Mouse (Mus musculus) kidney, postnatal 0 days (tissue): ENCODE measurements around the gene 4930402H24Rik. TPM values are rescaled to one million over a fixed set of nuclear protein-coding genes. Genes with fewer than 3 reads are reported as not detected.

Experiments used
- ATAC-seq: fragments of 200-750 bp; cut with Nextera tagmentation; replicated peaks from 2 replicates; pipeline ENCODE4 v1.8.0; 2017; ENCODE audit warnings: low read depth, moderate number of reproducible peaks, moderate TSS enrichment, moderate library complexity; ENCODE audit not compliant: low FRiP score
- DNase-seq: peaks from one replicate; pipeline ENCODE4 v3.0.0-alpha.2; 2016; ENCODE audit warnings: low spot score
- H3K27ac ChIP-seq: fragments of 300-500 bp; sonication (generic); 2 replicates; pipeline ENCODE4 v1.5.1; 2014; ENCODE audit warnings: mild to moderate bottlenecking
- H3K27me3 ChIP-seq: fragments of 300-500 bp; sonication (generic); 2 replicates; pipeline ENCODE4 v1.6.1; 2014; ENCODE audit warnings: low read length, mixed read lengths; ENCODE audit not compliant: insufficient read depth
- H3K36me3 ChIP-seq: fragments of 300-500 bp; sonication (generic); 2 replicates; pipeline ENCODE4 v1.6.1; 2014; ENCODE audit warnings: low read length, mixed read lengths; ENCODE audit not compliant: insufficient read depth
- H3K4me1 ChIP-seq: fragments of 300-500 bp; sonication (generic); replicated peaks from 2 replicates; pipeline ENCODE4 v1.6.1; 2014; ENCODE audit warnings: antibody characterized with exemption, low read length, mixed read lengths; ENCODE audit not compliant: insufficient read depth
- H3K4me2 ChIP-seq: fragments of 300-500 bp; sonication (generic); 2 replicates; pipeline ENCODE4 v1.6.1; 2014; ENCODE audit warnings: mild to moderate bottlenecking, low read length, moderate library complexity, mixed read lengths
- H3K4me3 ChIP-seq: fragments of 300-500 bp; sonication (generic); replicated peaks from 2 replicates; pipeline ENCODE4 v1.5.1; 2014; ENCODE audit warnings: low read depth, low read length
- H3K9ac ChIP-seq: fragments of 300-500 bp; sonication (generic); 2 replicates; pipeline ENCODE4 v1.6.1; 2014; ENCODE audit warnings: low read depth, low read length
- H3K9me3 ChIP-seq: fragments of 300-500 bp; sonication (generic); replicated peaks from 2 replicates; pipeline ENCODE4 v1.6.1; 2016; ENCODE audit warnings: low read length, inconsistent platforms, mixed read lengths
- CTCF ChIP-seq: IDR thresholded peaks from 2 replicates; pipeline ENCODE4 v1.5.1; 2016; ENCODE audit warnings: antibody characterized with exemption, low read depth, mild to moderate bottlenecking, moderate library complexity
- WGBS: fragments of 180-500 bp; shearing (Covaris S2); extraction: QIAGEN DNeasy Blood & Tissue Kit; methylation state at CpG from one replicate; pipeline ENCODE4 v1.1.7; 2014; 5-methylcytosine and 5-hydroxymethylcytosine counted together
- polyA plus RNA-seq: library from polyadenylated mRNA; unstranded; fragments of >200 nt; fragmentation: Nextera tagmentation; extraction: Ambion mirVana; gene quantifications from 2 replicates; pipeline ENCODE4 v1.2.1, GENCODE M21; 2015

The 4930402H24Rik gene
- polyA plus RNA-seq, 1 experiment from 2014 or later: 19.2 TPM

DNA sequence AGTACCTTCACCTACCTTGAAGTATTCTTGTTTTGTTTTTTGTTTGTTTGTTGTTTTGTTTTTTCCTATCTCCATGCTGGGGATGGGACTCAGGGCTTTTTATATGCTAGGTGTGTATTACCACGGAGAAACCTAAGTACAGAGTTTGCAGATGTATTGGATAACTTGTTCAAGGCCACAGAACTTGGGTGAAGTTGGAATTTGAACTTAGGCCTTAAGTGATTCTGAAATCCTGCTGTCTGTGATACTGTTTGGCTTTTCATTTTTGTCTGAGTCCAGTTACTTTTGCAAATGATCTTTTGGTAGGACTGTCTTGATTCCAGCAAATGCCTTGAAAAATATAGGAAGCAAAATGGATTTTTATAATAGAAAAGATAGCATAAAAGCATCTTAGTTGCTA is 5.5 kb upstream of the 4930402H24Rik start:
- no peak overlapping the region for H3K27ac ChIP-seq
- WGBS: 70% methylated on average over 1 of the region's 1 CpGs
- no peaks in the 10 kb centered on the region for H3K9me3 ChIP-seq
- no peak overlapping the region for H3K9ac ChIP-seq
- peaks cover 9% of the 10 kb centered on the region; the same call in 1 of the 2 replicates for H3K4me1 ChIP-seq
- H3K36me3 ChIP-seq: 0 out of 2 replicates have a peak, but pooled peaks cover 2% of the 10 kb centered on the region
- no peak overlapping the region for H3K4me3 ChIP-seq
- no peak for TF ChIP-seq CTCF
- H3K4me2 ChIP-seq: no peak overlapping the region
- DNase-seq (no peak), ATAC-seq (no peak)
- no peaks in the 10 kb centered on the region for H3K27me3 ChIP-seq

DNA sequence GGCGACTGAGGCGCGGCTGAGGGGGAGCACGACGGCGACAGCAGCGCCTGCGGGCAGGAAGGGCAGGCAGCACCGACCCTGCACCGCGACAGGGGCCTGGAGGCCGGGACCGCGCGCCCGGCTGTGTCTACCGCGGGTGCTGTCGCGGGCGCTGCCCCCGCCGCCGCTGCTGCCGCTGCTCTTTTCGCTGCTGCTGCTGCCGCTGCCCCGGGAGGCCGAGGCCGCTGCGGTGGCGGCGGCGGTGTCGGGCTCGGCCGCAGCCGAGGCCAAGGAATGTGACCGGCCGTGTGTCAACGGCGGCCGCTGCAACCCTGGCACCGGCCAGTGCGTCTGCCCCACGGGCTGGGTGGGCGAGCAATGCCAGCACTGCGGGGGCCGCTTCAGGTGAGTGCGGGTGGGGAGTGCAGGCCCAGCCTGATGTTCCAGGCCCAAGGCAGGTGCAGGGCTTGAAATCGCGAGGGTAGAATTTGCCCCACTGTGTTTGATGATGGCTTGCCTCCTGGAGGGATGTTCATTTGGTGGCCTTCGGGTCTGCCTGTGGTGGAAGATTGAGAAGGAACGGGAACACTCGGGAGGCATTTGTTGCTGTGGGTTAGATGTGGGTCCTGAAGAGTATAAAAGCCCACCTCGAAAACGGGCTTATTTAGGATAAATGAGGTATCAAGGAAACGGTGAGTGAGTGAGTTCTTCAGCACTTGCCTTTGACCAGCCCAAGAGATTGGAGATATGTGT is 544 bp upstream of the 4930402H24Rik start:
- peak overlapping the region; percentile 88 for H3K9ac ChIP-seq
- no peaks in the 10 kb centered on the region for H3K27me3 ChIP-seq
- no peaks in the 10 kb centered on the region for H3K9me3 ChIP-seq
- DNase-seq (peak; percentile 21), ATAC-seq (no peak; the same call in 1 of the 2 replicates)
- under 1% methylated on average over 53 of the region's 58 CpGs for WGBS
- H3K36me3 ChIP-seq: 0 out of 2 replicates have a peak, but pooled peaks cover 2% of the 10 kb centered on the region
- H3K27ac ChIP-seq: peak overlapping the region; percentile 87
- H3K4me2 ChIP-seq: peak overlapping the region; percentile 91
- no peak for TF ChIP-seq CTCF
- H3K4me3 ChIP-seq: peak overlapping the region; percentile 93
- peaks cover 7% of the 10 kb centered on the region; the same call in 1 of the 2 replicates for H3K4me1 ChIP-seq

DNA sequence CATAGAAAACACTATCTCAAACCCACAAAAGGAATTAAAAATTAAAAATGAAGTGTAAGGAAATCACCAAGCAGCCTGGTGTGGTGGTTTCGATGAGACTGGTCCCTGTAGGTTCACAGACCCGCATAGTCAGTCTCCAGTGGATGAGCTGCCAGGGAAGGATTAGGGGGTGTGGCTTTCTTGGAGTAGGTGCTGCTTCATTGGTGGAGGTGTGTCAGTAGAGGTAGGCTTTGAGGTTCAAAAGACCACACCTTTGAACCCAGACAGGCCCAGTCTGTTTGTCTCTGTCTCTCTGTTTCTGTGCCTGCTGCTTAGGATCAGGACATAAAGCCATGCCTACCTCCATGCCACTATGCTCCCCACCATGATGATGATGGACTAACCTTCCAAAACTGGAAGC is 7.4 kb downstream of the 4930402H24Rik start:
- Histone ChIP-seq H3K27me3 (no peaks in the 10 kb centered on the region), H3K36me3 (no peaks in the 10 kb centered on the region), H3K4me1 (no peaks in the 10 kb centered on the region), H3K4me2 (no peak overlapping the region), H3K4me3 (no peak overlapping the region), H3K9me3 (no peaks in the 10 kb centered on the region), H3K9ac (no peak overlapping the region), H3K27ac (no peak overlapping the region)
- 84% methylated on average over 2 of the region's 2 CpGs for WGBS
- ATAC-seq (no peak), DNase-seq (no peak)
- TF ChIP-seq CTCF: no peak

DNA sequence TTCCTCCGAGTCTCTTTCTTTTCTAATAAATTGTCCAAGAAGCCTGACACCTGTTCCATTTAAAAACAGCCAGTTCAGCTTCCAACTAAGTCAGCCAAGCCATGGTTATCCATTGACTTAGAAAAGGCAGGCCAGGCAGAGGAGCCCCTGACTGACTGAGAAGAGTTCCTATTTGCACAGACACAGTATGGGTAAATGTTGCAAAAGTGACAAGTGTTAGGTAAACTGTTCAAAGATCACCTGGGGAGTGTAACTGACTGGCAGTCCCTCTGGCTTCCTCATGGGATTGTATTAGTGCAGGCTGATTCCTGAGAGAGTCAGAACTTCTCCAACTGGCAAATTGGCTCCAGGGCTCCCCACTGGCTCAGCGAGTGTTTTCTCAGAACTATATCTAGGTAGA is 8.3 kb downstream of the 4930402H24Rik start:
- ATAC-seq (peak; percentile 36; the same call in 1 of the 2 replicates), DNase-seq (no peak)
- H3K4me2 ChIP-seq: no peak overlapping the region
- no peaks in the 10 kb centered on the region for H3K36me3 ChIP-seq
- TF ChIP-seq CTCF: no peak
- WGBS: 74% methylated on average over 2 of the region's 2 CpGs
- no peaks in the 10 kb centered on the region for H3K27me3 ChIP-seq
- no peak overlapping the region for H3K9ac ChIP-seq
- no peak overlapping the region for H3K4me3 ChIP-seq
- no peak overlapping the region for H3K27ac ChIP-seq
- no peaks in the 10 kb centered on the region for H3K4me1 ChIP-seq
- no peaks in the 10 kb centered on the region for H3K9me3 ChIP-seq

DNA sequence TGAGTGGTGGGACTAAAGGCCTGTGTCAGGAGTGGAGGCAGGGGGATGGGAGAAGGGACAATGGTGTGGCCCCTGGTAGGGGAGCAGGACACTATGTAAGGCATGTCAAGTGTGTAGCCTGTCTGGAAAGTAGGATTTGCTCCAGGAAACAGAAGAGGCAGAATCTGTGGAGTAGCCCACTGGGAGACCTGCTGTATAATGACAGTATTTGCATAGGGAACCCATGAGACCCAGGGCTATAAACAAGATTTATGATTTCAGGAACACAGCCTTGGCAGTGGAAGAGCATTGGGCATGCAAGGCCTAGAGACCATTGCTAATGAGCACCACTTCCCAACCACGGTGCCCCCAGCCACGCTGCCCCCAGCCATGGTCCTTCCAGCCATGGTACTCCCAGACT is 9.3 kb downstream of the 4930402H24Rik start:
- Histone ChIP-seq H3K4me3 (no peak overlapping the region), H3K4me1 (no peaks in the 10 kb centered on the region), H3K4me2 (no peak overlapping the region), H3K36me3 (no peaks in the 10 kb centered on the region), H3K27ac (no peak overlapping the region), H3K9me3 (no peaks in the 10 kb centered on the region), H3K27me3 (no peaks in the 10 kb centered on the region), H3K9ac (no peak overlapping the region)
- WGBS: 41% methylated on average over 2 of the region's 2 CpGs
- DNase-seq (no peak), ATAC-seq (no peak)
- TF ChIP-seq CTCF: no peak

DNA sequence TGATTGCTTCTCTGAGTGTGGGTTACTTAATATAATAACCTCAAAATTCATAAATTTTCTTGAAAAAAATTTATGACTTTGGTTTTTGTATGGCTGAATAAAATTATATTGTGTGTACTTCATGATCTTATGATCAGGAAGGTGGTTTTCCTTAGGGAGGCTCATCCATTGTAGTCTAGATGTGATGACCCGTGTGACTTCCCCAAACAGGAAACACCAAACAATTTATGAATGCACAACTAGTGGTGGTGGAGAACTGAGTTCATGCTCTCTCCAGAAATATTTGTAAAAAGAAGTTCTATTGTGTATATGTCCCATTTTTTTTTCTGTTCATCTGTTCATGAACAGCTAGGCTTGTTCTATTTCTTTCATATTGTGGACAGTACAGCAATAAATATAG is 18.8 kb downstream of the 4930402H24Rik start:
- Histone ChIP-seq H3K36me3 (no peaks in the 10 kb centered on the region), H3K4me3 (no peak overlapping the region), H3K4me1 (no peaks in the 10 kb centered on the region), H3K27ac (no peak overlapping the region), H3K9me3 (no peaks in the 10 kb centered on the region), H3K4me2 (no peak overlapping the region), H3K9ac (no peak overlapping the region), H3K27me3 (no peaks in the 10 kb centered on the region)
- TF ChIP-seq CTCF: no peak
- WGBS: 74% methylated on average over 1 of the region's 1 CpGs
- DNase-seq (peak; percentile 19), ATAC-seq (no peak)
